Mouse (Mus musculus) small intestine, adult 2 months (tissue): ENCODE results near the gene Dclk2. TPM values are rescaled to one million over a fixed set of nuclear protein-coding genes. Genes with fewer than 3 reads are reported as not detected.

Source experiments
- H3K27ac ChIP-seq: fragments of 200-500 bp; 2 replicates; pipeline ENCODE4 v1.5.1; 2012; ENCODE audit warnings: low read depth, low read length, control low read depth, inconsistent platforms; ENCODE audit not compliant: insufficient read depth
- H3K27me3 ChIP-seq: fragments of 200-500 bp; 2 replicates; pipeline ENCODE4 v1.6.1; 2012; ENCODE audit warnings: mild to moderate bottlenecking, moderate library complexity, low read length, inconsistent platforms; ENCODE audit not compliant: control insufficient read depth, insufficient read depth
- H3K36me3 ChIP-seq: fragments of 200-500 bp; 2 replicates; pipeline ENCODE4 v1.6.1; 2012; ENCODE audit warnings: mild to moderate bottlenecking, low read length, control low read depth, inconsistent platforms; ENCODE audit not compliant: control insufficient read depth, insufficient read depth
- H3K4me1 ChIP-seq: fragments of 200-500 bp; 2 replicates; pipeline ENCODE4 v1.6.1; 2012; ENCODE audit warnings: low read length, inconsistent platforms, mixed read lengths; ENCODE audit not compliant: control insufficient read depth, insufficient read depth, insufficient read length
- H3K4me3 ChIP-seq: fragments of 200-500 bp; 2 replicates; pipeline ENCODE4 v1.5.1; 2012; ENCODE audit warnings: low read depth, mild to moderate bottlenecking, control low read depth, inconsistent platforms, low read length, moderate library complexity
- CTCF ChIP-seq: fragments of 200-500 bp; IDR thresholded peaks from 2 replicates; pipeline ENCODE4 v1.5.1; 2012; ENCODE audit warnings: low read depth, mild to moderate bottlenecking, control low read depth, inconsistent platforms, low read length, moderate library complexity, mixed read lengths; ENCODE audit not compliant: insufficient replicate concordance, insufficient read length; ENCODE audit errors: extremely low read depth
- POLR2A ChIP-seq: fragments of 200-500 bp; IDR thresholded peaks from 2 replicates; pipeline ENCODE4 v1.6.1; 2012; ENCODE audit warnings: low read depth, mild to moderate bottlenecking, control low read depth, inconsistent platforms, low read length, moderate library complexity
- WGBS: fragments of 180-500 bp; shearing (Covaris S2); methylation state at CpG from one replicate; pipeline ENCODE4 v1.1.7; 2018; 5-methylcytosine and 5-hydroxymethylcytosine counted together
- polyA plus RNA-seq: library from polyadenylated mRNA; depleted of rRNA; stranded (reverse); fragments of >200 nt; gene quantifications from 2 replicates; pipeline ENCODE4 v1.2.3, GENCODE M21; 2012

Dclk2 gene
- polyA plus RNA-seq, 1 experiment, result 2.4 TPM

DNA sequence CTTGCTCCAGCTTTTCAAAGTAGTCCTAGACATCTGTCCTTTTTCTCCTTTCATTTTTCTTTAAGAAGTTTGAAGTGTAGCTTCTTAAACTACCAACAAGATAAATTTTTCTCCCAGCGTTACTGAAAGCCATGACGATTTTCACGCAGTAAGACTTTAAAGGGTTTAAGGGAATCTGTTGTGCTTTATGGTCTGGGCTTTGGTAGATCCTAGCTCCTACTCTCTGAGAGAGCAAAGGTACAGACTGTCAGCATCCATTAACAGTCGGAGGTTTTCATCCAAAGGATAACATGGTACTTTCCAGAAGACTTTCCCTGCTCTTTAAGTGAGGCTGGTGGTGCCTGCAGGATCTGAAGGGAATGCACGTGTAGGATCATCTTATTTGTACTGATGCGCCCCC is 151.7 kb downstream of the Dclk2 start:
- no peaks in the 10 kb centered on the region for H3K27me3 ChIP-seq
- H3K4me1 ChIP-seq, result no peaks in the 10 kb centered on the region; the same call in 1 of the 2 replicates
- H3K27ac ChIP-seq, result no peak overlapping the region
- H3K4me3 ChIP-seq, result no peak overlapping the region
- peaks cover 2% of the 10 kb centered on the region; the same call in 1 of the 2 replicates for H3K36me3 ChIP-seq
- 84% methylated on average over 6 of the region's 6 CpGs for WGBS
- TF ChIP-seq CTCF, result no peak
- no peak for TF ChIP-seq POLR2A

DNA sequence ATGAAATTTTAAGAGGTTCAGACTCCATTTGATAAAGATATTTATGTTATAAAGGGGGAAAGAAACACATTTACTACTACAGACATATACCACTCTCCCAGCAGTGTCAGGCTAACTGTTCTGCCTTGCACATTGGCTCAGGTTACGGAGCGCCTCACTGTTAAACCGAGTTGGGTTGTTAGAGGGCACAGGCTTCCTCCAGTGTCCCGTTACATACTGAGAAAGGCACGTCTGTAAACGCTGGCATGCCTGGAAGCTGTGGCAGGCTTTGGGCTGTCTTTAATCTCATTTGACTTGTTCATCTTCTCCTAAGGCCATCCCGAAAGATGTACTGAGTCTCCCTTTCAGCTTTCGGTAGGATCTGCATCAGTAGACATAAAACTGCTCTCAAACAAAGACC is 152.1 kb downstream of the Dclk2 start:
- no peak overlapping the region for H3K4me3 ChIP-seq
- no peaks in the 10 kb centered on the region for H3K27me3 ChIP-seq
- WGBS, result 78% methylated on average over 8 of the region's 8 CpGs
- no peak overlapping the region for H3K27ac ChIP-seq
- TF ChIP-seq POLR2A (no peak), CTCF (no peak)
- H3K4me1 ChIP-seq, result no peaks in the 10 kb centered on the region; the same call in 1 of the 2 replicates
- H3K36me3 ChIP-seq, result peaks cover 3% of the 10 kb centered on the region

DNA sequence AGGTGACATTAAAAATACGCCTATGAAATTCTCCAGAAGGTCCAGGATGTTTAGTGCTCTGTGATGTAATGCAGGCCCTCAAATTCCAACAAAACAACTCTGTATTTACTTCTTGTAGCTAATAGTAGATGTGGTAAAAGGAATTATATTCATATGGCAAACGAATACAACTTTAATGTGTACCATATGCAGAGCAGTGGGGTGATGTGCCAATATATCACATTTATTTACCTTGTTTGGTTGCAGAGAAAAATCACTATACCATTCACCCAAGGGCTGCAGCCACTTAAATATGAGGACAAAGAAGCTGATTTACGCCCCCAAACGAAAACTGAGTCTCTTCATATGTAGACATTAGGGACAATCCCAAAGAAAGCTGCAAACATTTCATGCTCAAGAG is 158.2 kb downstream of the Dclk2 start:
- H3K4me1 ChIP-seq, result no peaks in the 10 kb centered on the region
- H3K27ac ChIP-seq, result no peak overlapping the region
- H3K36me3 ChIP-seq, result peaks cover 5% of the 10 kb centered on the region
- H3K4me3 ChIP-seq, result no peak overlapping the region
- WGBS, result 91% methylated on average over 4 of the region's 4 CpGs
- no peak for TF ChIP-seq POLR2A
- TF ChIP-seq CTCF, result no peak
- no peaks in the 10 kb centered on the region for H3K27me3 ChIP-seq

GRCm38 (mm10) chr3:86762036-86762415 is 158.6 kb downstream of the Dclk2 start:
- 93% methylated on average over 6 of the region's 6 CpGs for WGBS
- Histone ChIP-seq H3K36me3 (peaks cover 7% of the 10 kb centered on the region), H3K4me3 (no peak overlapping the region), H3K4me1 (no peaks in the 10 kb centered on the region), H3K27me3 (no peaks in the 10 kb centered on the region), H3K27ac (no peak overlapping the region)
- TF ChIP-seq CTCF, result no peak
- no peak for TF ChIP-seq POLR2A

DNA sequence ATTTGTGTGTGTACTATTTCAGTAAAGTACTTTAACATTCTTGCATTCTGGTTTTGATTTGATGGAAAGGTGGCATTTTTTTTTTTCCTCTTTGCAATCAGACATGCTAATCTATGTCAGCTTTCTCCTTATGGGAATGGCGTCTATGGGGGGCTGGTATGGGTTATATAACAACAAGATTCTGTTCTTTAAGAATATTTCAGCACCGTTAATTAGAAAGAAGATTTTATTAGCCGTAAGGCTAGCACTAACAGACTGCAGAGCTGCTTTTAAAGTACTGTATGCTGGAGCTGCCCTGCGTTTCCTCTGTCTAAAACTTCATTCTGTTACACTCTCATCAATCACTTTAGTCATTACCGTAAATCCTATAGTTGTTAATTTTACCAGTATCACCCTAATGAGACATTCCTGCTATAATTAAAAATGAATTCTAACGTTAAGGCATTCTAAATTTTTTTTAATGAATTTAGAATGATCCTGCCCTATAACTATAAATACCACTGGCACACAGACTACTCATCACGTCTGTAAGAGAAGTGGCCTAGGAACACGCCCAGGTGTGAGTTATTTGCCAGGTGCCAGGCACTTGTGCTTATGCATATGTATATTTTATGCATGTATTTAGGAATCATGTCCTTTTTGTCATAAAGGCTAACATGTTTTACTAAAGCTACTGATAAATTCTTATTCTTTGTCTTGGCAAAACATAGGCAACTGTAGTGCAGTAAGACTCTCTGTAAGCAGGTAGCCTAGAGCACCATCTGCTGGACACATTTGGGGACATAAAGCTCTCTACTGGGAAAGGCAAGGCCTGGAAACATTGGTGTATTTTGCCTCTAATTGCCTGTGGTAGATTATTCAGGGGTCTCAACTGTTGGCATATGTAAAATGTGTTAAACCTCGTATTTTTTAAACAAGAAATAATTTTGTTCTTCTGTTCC is 159.3 kb downstream of the Dclk2 start:
- 69% methylated on average over 9 of the region's 9 CpGs for whole genome bisulfite sequencing
- Histone ChIP-seq H3K4me1 (no peaks in the 10 kb centered on the region), H3K36me3 (peaks cover 7% of the 10 kb centered on the region), H3K27me3 (no peaks in the 10 kb centered on the region), H3K4me3 (no peak overlapping the region), H3K27ac (no peak overlapping the region)
- TF ChIP-seq POLR2A (no peak), CTCF (no peak)

DNA sequence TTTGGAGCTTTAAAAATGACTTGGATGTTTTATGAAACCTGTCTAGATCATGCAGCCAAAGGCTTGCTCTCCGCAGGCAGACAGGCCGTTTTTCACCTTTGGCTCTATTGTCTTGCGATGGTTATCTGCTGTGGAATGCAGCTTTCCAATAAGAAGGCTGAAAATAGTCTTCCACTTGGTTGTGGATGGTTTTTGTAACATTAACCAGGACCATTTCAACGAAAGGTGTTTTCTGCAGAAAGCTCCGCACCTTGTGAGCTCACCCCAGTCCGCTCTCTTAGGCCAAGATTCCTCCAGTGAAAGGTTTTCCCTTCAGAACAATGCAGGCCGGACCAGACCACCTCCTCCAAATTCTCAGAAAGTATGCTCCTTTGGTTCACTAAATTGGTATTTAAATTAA is 160.2 kb downstream of the Dclk2 start:
- no peak overlapping the region for H3K4me3 ChIP-seq
- H3K36me3 ChIP-seq, result peaks cover 7% of the 10 kb centered on the region
- H3K4me1 ChIP-seq, result no peaks in the 10 kb centered on the region
- H3K27me3 ChIP-seq, result no peaks in the 10 kb centered on the region
- 80% methylated on average over 7 of the region's 7 CpGs for WGBS
- TF ChIP-seq POLR2A (no peak), CTCF (no peak)
- peak overlapping the region; percentile 78 for H3K27ac ChIP-seq

DNA sequence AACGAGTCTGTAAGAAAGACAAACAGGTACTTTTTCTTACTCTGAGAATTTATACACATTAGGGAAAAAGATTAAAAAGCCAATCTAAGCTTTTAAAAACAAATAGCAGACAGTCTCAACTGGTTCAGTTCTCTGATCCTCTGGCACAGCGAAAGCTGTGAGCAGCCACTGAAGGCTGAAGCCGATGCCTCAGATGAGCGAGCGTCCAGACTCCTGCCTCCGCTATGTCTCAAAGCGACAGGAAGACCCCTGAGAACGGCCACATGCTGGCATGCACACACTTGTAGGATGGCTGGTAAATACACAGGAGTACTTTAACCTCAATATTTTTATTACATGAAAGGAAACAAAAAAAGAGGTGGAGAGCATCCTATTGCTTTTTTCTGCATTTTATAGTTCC is 160.8 kb downstream of the Dclk2 start:
- Histone ChIP-seq H3K36me3 (peaks cover 7% of the 10 kb centered on the region), H3K27ac (peak overlapping the region; percentile 17), H3K27me3 (no peaks in the 10 kb centered on the region), H3K4me1 (no peaks in the 10 kb centered on the region), H3K4me3 (no peak overlapping the region)
- no peak for TF ChIP-seq CTCF
- TF ChIP-seq POLR2A, result no peak
- 81% methylated on average over 8 of the region's 8 CpGs for WGBS
